Mouse (Mus musculus) spleen, postnatal 14 days (tissue): ENCODE results near the gene Gm49322.

Source experiments
- DNase-seq, 2 experiments: peaks; one replicate each; pipeline ENCODE4 v3.0.0; 2021 to 2022; ENCODE audit warnings: low spot score in 2 of 2

Gm49322 gene

GRCm38 (mm10) chr10:80655406-80656129 is 49.7 kb downstream of the Gm49322 start:
- no peak for DNase-seq

DNA sequence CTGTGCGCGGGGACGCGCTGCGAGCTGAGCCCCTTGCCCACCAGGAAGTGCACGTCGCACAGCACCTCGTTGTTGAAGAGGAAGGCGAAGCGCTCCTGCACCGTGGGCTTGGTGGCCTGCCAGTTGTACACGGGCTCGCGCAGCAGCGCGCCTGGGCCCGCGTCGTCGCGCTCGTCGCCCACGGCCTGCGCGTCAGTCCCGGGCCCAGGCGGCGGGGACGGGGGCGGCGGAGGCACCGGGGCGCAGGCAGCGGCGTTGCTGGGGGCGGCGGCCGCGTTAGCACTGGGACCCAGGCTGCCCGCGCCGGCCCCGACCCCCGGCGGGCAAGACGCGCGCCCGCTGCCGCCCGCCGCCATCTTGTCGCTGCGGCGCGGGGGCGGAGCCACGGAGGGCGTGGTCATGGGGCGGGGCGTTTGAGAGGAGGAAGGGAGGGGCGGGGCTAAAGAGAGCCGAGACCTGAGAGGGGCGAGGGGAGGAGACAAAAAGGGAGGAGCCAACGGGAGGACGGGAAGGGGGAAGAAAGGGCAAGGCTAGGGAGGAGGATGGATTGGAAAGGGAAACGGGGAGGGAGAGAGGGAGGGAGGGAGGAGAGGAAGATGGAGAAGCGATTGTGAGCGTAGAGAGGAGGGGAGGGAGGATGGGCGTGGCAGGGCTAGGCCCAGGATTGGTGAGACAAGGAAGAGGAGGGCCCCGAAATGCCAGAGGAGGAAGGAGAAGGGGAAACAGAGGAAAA is 50.5 kb downstream of the Gm49322 start:
- peak; percentile 92 to 97 for DNase-seq

GRCm38 (mm10) chr10:80656863-80657623 is 51.2 kb downstream of the Gm49322 start, which contains the start of gene Btbd2:
TSS of gene Btbd2 (minus strand) at chr10:80657071.
- no peak for DNase-seq

DNA sequence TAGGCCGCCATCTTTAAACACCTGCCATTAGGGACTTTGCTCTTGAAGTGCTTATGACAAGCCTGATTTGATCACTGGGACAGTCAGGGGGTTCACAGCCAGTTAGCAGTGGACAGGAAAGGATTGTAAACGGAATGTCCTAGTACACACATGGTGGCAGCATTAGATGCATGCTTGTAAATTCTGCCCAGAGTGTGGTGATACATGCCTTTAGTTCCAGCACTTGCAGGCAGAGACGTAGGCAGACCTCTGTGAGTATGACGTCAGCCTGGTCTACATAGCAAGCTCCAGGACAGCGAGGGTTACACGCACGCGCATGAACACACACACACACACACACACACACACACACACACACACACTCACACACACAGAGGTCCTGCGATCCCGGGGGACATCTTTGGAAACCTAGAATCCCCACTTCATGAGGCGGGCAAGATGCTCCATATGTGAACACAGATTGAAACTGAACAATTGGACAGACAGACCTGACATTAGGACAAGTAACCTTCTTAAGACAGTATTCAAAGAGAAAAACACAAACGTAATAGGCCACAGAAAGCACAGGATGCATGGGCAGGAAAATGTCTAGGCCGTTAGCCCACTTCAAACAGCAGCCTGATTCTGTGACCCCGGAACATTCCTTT is 52.5 kb downstream of the Gm49322 start:
- DNase-seq = no peak

- no peak for DNase-seq
Observed at GRCm38 (mm10) chr10:80658841-80659202, 53.0 kb downstream of the Gm49322 start.

GRCm38 (mm10) chr10:80659213-80659612 is 53.4 kb downstream of the Gm49322 start:
- DNase-seq = peak; percentile 66 to 80

DNA sequence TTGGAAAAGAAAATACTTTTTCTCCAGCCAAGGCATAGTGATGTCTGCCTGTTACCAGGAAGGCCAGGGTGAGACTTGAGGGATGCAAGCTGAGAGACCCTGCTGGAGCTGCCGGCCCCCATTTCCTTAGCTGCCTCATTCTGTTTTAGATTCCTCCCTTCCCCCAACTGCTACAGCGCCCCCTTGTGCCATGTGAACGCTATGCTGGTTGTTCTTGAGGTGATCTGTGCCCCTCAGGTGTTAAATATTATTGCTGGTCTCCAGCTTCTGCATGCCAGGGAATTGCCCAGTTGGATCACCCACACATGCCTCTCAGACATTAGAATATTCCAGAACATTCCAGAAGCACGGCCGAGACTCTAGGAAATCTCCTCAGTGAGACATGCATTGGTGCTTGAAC is 55.3 kb downstream of the Gm49322 start:
- DNase-seq = peak; percentile 62 to 80

- DNase-seq = peak in 1 of 2 experiments; percentile 33
Observed at GRCm38 (mm10) chr10:80663485-80664196, 57.8 kb downstream of the Gm49322 start.

DNA sequence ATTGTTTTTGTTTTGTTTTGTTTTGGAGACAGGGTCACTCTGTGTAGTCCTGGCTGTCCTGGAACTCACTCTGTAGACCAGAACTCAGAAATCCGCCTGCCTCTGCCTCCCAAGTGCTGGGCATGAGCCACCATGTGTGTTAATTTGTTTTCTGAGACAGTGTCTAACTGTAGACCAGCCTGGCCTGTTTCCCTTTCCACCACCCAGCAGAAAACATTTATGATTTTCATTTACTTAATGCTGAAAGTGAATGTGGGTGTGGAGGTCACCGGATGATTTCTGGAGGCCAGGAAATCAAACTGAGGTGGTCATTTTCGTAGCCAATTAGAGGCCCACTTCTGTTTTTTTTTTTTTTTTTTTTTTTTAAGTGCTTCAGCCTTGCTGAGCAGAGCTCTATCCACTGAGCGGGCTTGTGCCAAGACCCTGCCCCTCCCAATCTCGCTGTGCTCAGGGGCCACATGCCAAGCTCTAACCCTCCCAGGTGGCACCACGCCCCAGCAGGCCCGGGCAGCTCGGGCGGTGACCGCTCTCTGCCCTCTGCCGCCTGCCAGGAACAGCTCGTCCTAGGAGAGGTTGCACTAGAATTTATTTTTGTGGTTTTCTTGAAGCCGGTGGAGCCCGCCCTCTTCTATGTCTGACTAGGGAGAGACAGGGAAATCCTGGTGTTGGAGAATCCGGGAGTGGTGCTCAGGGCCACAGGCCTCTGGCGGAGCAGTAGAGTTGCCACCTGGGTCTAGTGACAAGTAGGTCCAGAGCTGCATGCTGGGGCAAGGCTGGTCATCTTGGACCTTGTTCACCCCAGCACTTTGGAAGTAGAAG is 58.6 kb downstream of the Gm49322 start:
- peak; percentile 54 to 56 for DNase-seq

DNA sequence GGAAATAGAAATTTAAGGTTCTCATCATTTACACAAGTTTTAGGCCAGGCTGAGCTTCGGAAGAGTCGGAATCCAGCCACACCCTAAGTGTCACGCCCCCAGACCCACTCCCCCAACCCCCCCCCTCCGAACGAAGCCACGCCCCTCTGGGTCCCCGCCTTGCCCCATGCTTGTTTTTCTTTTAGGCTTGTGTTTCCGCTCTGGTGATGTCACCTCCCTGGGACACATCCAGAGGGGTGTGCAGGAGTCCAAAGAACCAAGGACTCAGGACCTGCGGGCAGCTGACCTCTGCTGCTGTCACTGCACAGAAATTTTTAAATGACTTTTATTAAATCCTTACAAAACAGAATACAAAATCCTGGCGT is 59.2 kb downstream of the Gm49322 start:
- no peak for DNase-seq
